Mouse (Mus musculus): Measurements from ENCODE around the gene Mmp23. TPM values are rescaled to one million over a fixed set of nuclear protein-coding genes. Genes with fewer than 3 reads are reported as not detected.

The Mmp23 gene
- total RNA-seq, 1 experiment = 12.1 TPM

GRCm38 (mm10) chr4:155668689-155669597 lies 15.8 kb upstream of the Mmp23 start, which contains the start of gene Mib2:
Gene Mib2 (minus strand): TSS chr4:155669198.
- DNase-seq (ENCODE audit: low read depth, low spot score) = peak; percentile 95
- no peak for TF ChIP-seq MAFK (IDR thresholded peaks at IDR 0.05; ENCODE audit: insufficient read depth, low read depth, low read length)
- peak; percentile 89 for TF ChIP-seq HCFC1 (IDR thresholded peaks at IDR 0.05; ENCODE audit: borderline replicate concordance, insufficient read depth, low read length)
- no peak for TF ChIP-seq ZNF384 (IDR thresholded peaks at IDR 0.05; ENCODE audit: low read depth, low read length)
- H3K9ac ChIP-seq (ENCODE audit: insufficient read depth, low read depth, low read length, poor library complexity, severe bottlenecking) = peak within 1 kb of the TSS; percentile 82
- no peaks in the 10 kb centered on the region for H3K36me3 ChIP-seq (ENCODE audit: control insufficient read depth, insufficient read depth, low read length, poor library complexity, severe bottlenecking)
- 0 out of 2 replicates have a peak, but pooled peaks cover 4% of the 10 kb centered on the region for H3K9me3 ChIP-seq (ENCODE audit: control insufficient read depth, insufficient read depth, low read depth, low read length)
- H3K27ac ChIP-seq (ENCODE audit: insufficient read depth, low read depth, low read length, poor library complexity, severe bottlenecking) = peak within 1 kb of the TSS; percentile 99
- H3K4me3 ChIP-seq (ENCODE audit: insufficient read depth in 1 of 2, low read depth in 1 of 2, low read length in 2 of 2, poor library complexity in 1 of 2, severe bottlenecking in 1 of 2) = peak within 1 kb of the TSS; percentile 85 to 91
- in situ Hi-C loops (cut with MboI; ENCODE audit: low sequenced_read_pairs in 2 of 2, unreplicated experiment in 2 of 2) = no loop called here
- peaks cover 7 to 9% of the 10 kb centered on the region in 2 experiments for H3K4me1 ChIP-seq (ENCODE audit: control insufficient read depth in 2 of 2, insufficient read depth in 2 of 2, low read length in 2 of 2, poor library complexity in 1 of 2)

DNA sequence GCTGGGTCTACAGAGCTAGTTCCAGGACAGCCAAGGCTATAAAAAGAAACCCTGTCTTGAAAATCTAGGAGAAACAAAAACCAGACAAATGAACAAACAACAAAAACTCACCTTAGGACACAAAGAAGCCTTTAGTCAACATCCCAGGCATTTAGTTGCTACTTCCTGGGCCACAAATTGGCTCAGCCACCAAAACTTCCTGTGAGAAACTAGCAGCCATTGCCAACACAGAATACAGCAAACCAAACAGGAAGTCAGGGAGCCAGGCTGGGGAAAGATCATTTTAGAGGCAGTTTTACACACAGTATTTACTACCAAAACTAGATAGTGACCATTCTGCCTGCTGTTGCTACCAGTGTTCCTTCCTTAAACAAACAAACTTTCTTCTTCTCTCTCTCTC lies 13.7 kb upstream of the Mmp23 start:
- Histone ChIP-seq H3K27ac (ENCODE audit: insufficient read depth, low read depth, low read length, poor library complexity, severe bottlenecking) (no peak overlapping the region), H3K36me3 (ENCODE audit: control insufficient read depth, insufficient read depth, low read length, poor library complexity, severe bottlenecking) (peaks cover 3% of the 10 kb centered on the region; the same call in 1 of the 2 replicates), H3K9me3 (ENCODE audit: control insufficient read depth, insufficient read depth, low read depth, low read length) (no peaks in the 10 kb centered on the region), H3K4me1 (ENCODE audit: control insufficient read depth in 2 of 2, insufficient read depth in 2 of 2, low read length in 2 of 2, poor library complexity in 1 of 2) (peaks cover 7 to 9% of the 10 kb centered on the region in 2 experiments), H3K4me3 (ENCODE audit: insufficient read depth in 1 of 2, low read depth in 1 of 2, low read length in 2 of 2, poor library complexity in 1 of 2, severe bottlenecking in 1 of 2) (no peak overlapping the region), H3K9ac (ENCODE audit: insufficient read depth, low read depth, low read length, poor library complexity, severe bottlenecking) (no peak overlapping the region)
- in situ Hi-C loops (cut with MboI; ENCODE audit: low sequenced_read_pairs in 2 of 2, unreplicated experiment in 2 of 2) = no loop called here
- no peak for TF ChIP-seq CHD2 (IDR thresholded peaks at IDR 0.05; ENCODE audit: low read depth, low read length)
- TF ChIP-seq ZC3H11A (IDR thresholded peaks at IDR 0.05; ENCODE audit: borderline replicate concordance, low read depth, low read length) = no peak
- TF ChIP-seq MAFK (IDR thresholded peaks at IDR 0.05; ENCODE audit: insufficient read depth, low read depth, low read length) = no peak
- no peak for DNase-seq (ENCODE audit: low read depth, low spot score)

DNA sequence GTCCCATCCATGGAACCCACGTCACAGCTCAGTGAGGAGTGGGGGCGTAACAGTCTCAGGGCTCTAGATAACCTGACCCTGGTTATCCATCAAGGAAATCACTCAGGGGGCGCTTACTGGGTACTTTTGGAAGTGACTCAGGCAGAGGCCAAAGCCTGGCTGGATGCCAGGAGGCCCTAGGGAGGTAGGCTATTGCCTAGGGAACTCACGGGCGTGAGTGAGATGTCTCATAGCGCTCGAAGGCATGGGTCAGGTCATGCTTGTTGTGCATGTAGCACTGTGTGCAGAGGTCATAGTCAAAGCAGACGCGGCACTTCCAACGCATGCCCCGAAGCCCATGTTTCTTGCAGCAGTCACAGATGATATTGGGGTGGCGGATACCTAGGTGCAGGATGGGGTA lies 7.5 kb upstream of the Mmp23 start:
- Histone ChIP-seq H3K9ac (ENCODE audit: insufficient read depth, low read depth, low read length, poor library complexity, severe bottlenecking) (no peak overlapping the region), H3K27ac (ENCODE audit: insufficient read depth, low read depth, low read length, poor library complexity, severe bottlenecking) (no peak overlapping the region), H3K4me3 (ENCODE audit: insufficient read depth in 1 of 2, low read depth in 1 of 2, low read length in 2 of 2, poor library complexity in 1 of 2, severe bottlenecking in 1 of 2) (no peak overlapping the region), H3K36me3 (ENCODE audit: control insufficient read depth, insufficient read depth, low read length, poor library complexity, severe bottlenecking) (peaks cover 27% of the 10 kb centered on the region), H3K9me3 (ENCODE audit: control insufficient read depth, insufficient read depth, low read depth, low read length) (no peaks in the 10 kb centered on the region), H3K4me1 (ENCODE audit: control insufficient read depth in 2 of 2, insufficient read depth in 2 of 2, low read length in 2 of 2, poor library complexity in 1 of 2) (peaks cover 0 to 3% of the 10 kb centered on the region in 2 experiments; a peak in 1 of 4 replicates)
- TF ChIP-seq ZNF384 (IDR thresholded peaks at IDR 0.05; ENCODE audit: low read depth, low read length) (no peak), ZC3H11A (IDR thresholded peaks at IDR 0.05; ENCODE audit: borderline replicate concordance, low read depth, low read length) (no peak), MAFK (IDR thresholded peaks at IDR 0.05; ENCODE audit: insufficient read depth, low read depth, low read length) (no peak), HCFC1 (IDR thresholded peaks at IDR 0.05; ENCODE audit: borderline replicate concordance, insufficient read depth, low read length) (no peak), CHD2 (IDR thresholded peaks at IDR 0.05; ENCODE audit: low read depth, low read length) (no peak)
- in situ Hi-C loops (cut with MboI; ENCODE audit: low sequenced_read_pairs in 2 of 2, unreplicated experiment in 2 of 2) = no loop called here
- no peak for DNase-seq (ENCODE audit: low read depth, low spot score)

GRCm38 (mm10) chr4:155658961-155659360 lies 5.8 kb upstream of the Mmp23 start:
- DNase-seq (ENCODE audit: low read depth, low spot score) = no peak
- Histone ChIP-seq H3K9me3 (ENCODE audit: control insufficient read depth, insufficient read depth, low read depth, low read length) (no peaks in the 10 kb centered on the region), H3K9ac (ENCODE audit: insufficient read depth, low read depth, low read length, poor library complexity, severe bottlenecking) (no peak overlapping the region), H3K4me1 (ENCODE audit: control insufficient read depth in 2 of 2, insufficient read depth in 2 of 2, low read length in 2 of 2, poor library complexity in 1 of 2) (peaks cover 0 to 9% of the 10 kb centered on the region in 2 experiments; a peak in 2 of 4 replicates), H3K36me3 (ENCODE audit: control insufficient read depth, insufficient read depth, low read length, poor library complexity, severe bottlenecking) (peaks cover 27% of the 10 kb centered on the region), H3K4me3 (ENCODE audit: insufficient read depth in 1 of 2, low read depth in 1 of 2, low read length in 2 of 2, poor library complexity in 1 of 2, severe bottlenecking in 1 of 2) (no peak overlapping the region), H3K27ac (ENCODE audit: insufficient read depth, low read depth, low read length, poor library complexity, severe bottlenecking) (no peak overlapping the region)
- TF ChIP-seq CHD2 (IDR thresholded peaks at IDR 0.05; ENCODE audit: low read depth, low read length) (no peak), ZNF384 (IDR thresholded peaks at IDR 0.05; ENCODE audit: low read depth, low read length) (no peak), ZC3H11A (IDR thresholded peaks at IDR 0.05; ENCODE audit: borderline replicate concordance, low read depth, low read length) (no peak), MAFK (IDR thresholded peaks at IDR 0.05; ENCODE audit: insufficient read depth, low read depth, low read length) (no peak), HCFC1 (IDR thresholded peaks at IDR 0.05; ENCODE audit: borderline replicate concordance, insufficient read depth, low read length) (no peak)
- in situ Hi-C loops (cut with MboI; ENCODE audit: low sequenced_read_pairs in 2 of 2, unreplicated experiment in 2 of 2) = no loop called here
